Mouse (Mus musculus) erythroblast, embryonic 14.5 days (primary cell): Measurements from ENCODE around the gene Fbxl19.

Source experiments
- GATA1 ChIP-seq: IDR thresholded peaks from 2 replicates; pipeline ENCODE4 v1.6.1; 2012; ENCODE audit warnings: low read length, inconsistent platforms, mixed read lengths
- TAL1 ChIP-seq: IDR thresholded peaks from 3 replicates; pipeline ENCODE4 v1.6.1; 2012; ENCODE audit warnings: low read length, inconsistent platforms, mixed read lengths

GRCm38 (mm10) chr7:127714816-127715215 is 29.5 kb upstream of the Fbxl19 start:
- TF ChIP-seq GATA1, result no peak
- TF ChIP-seq TAL1, result no peak
